Mouse (Mus musculus) monocyte, adult 2 months (primary cell): ENCODE measurements around the gene Hnrnpdl.

Experiments
- DNase-seq, 2 experiments: peaks; one replicate each; pipeline ENCODE4 v3.0.0; 2022; ENCODE audit warnings: low spot score in 2 of 2, low read depth in 1 of 2

Hnrnpdl gene

DNA sequence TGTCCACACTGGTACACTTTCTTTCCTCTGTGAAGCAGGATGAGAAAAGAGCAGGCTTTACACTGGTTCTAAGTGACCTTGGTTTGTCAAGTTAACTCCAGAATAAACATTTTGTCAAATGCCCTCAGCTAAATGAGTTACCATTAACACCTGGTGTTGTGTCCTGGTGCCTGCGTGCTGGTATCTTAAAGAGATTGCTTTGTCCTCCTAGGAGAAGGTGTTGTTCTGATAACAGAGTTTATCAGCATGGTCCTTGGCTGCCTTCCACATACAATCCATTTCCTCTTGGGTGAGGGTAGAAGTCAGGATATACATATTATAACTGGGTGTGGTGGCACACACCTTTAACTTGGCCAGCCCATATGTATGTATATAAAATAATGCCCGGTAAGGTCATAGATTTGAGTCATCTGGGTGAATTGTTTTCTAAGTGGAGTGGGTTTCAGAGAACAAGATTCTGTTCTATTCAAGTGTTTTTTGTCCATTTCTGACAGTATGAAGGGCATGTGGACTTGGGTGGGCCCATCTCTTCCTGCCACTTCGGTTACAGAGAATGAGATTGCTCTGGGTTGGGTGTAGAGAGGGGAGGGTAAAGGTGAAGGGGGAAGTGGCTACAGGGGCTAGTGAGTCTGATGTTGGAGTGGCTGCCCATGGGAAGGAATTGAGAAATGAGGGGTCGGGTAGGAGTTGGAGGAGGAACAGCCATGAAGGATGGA, 33.0 kb downstream of the Hnrnpdl start:
- no peak for DNase-seq

DNA sequence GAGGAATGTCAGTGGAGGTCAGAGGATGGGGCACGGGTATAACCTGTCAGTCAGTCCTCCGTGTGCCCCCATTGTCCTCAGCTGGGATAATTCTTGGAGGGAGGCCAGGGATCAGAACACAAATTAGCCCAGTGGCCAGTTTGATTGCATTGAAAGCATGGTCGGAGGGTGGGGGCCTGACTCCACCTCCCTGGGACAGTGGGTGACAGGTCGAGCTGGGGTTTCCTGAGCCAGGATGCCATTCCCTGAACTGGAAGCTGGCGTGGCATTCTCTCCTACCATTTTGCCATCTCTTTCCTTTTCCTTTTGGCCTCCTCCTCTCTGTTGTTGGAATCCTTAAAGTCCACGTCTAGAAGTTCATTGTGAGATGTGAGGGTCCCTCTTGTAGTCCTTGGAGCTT, 33.6 kb downstream of the Hnrnpdl start:
- DNase-seq = no peak

DNA sequence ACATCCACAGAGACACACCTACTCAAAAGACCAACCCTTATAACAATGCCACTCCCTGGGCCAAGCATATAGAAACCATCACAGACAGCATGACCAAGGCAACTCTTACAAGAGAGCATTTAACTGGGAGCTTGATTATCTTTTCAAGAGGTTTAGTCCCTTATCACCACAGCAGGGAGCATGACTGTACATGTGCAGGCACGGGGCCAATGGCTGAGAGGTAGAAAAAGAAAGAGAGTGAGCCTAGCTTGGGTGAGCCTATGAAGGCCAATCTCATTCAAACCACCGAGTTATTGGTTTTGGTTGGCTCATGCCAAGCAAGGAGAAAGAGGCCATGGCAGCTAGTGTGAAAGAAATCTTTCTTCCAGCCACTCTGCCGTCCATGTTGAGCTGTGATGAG, 34.0 kb downstream of the Hnrnpdl start:
- no peak for DNase-seq

DNA sequence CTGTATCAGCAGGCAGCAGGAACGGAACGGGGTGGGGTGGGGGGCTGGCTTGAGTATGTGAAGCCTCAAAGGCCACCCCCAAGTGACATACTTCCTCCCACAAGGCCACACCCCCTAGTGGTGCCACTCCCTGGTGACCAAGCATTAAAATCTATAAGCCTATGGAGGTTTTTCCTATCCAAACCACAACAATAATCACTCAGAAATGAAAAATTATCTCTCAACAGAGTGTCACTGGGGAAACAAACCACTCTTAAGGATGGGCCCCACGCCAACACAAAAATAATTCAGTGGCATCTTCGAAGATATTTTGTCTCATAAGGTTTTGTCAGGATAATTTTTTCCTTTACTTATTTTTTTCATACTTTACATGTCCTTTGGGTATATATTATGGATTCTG, 35.6 kb downstream of the Hnrnpdl start:
- no peak for DNase-seq

DNA sequence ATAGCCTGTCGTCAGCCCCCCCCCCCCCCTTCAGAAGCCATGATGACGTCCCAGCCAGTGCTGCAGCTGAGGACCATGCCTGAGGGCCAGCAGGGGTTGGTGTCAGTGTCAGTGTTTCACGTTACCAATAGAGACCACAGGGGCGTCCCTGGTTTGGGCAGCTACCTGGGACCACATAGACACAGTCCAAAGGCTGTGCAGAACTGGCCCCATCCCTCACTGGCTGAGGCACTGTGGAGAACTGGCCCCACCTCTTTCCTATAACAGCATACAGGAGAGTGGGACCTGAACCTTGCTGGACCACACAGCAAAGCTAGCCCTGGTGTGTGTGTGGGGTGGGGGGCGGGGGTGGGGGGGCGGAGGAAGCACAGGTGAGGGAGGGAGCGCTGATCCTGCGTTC, 39.0 kb downstream of the Hnrnpdl start:
- no peak for DNase-seq

DNA sequence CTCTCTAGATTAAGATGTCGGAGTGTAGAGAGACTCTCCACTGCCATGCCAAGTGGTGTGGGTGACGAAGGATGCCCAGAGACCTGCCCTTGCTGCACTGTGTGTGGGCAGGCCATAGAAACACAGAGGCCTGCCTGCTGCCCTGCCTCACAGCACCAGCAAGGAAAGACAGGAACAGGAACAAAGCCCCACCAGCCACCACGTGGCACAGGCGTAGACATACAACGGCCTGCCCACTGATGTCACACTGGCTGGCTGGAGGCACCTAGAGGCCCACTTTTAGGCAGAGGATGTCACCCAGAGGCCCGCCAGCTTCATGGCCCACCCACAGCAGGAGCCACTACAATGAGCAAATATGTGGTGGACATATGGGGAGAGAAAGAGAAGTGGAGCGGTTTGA, 39.4 kb downstream of the Hnrnpdl start:
- no peak for DNase-seq

DNA sequence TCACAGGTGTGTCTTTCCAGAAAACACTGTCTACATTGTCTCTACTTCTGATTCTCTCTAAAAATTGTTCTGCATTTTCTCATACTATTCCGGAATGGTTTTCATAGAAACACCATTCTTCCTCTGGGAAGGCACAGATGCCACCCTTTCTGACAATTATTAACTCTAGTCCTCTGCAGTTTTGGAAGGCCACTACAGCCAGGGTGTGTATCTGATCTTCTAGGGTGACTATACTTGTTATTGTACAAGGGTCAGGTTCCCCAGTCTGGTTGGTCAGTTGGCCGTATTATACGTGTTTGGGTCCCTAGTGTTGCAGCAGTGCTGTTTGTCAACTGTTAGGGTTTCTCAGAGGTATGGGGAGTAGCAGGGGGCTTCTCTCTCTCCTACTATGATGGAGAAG, 44.8 kb downstream of the Hnrnpdl start:
- no peak for DNase-seq

DNA sequence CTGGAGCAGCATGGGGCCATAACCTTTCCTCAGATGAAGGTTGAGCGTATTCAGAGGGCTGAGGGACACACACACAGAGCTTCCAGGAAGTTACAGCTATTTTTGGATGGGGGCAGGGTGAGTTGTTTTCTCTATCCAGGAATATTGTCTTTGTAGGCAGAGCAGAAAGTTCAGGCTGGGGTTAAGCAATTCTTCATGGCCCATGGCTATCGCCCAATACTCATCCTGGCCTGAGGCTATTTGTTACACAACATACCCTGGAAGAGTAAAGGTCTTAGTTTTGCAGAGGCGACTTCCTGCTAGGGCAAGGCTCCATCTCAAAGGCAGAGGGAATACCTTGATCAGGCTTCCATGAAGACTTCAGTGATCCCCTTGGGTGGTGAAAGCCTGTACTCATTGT, 45.3 kb downstream of the Hnrnpdl start:
- no peak for DNase-seq
